Mouse (Mus musculus): ENCODE measurements at regions not wholly inside any gene's neighbourhood (a gene's known extent, or its start where the extent isn't known, plus 50 kb on each side); places are given as distances from the start of the nearest gene placed in this dataset.

GRCm38 (mm10) chr14:76624626-76625378 lies 68.1 kb upstream of the Serp2 start:
- TF ChIP-seq CTCF (IDR thresholded peaks at IDR 0.05; ENCODE audit: borderline replicate concordance, control insufficient read depth, extremely low read depth, insufficient read depth, low read length, poor library complexity) (no peak), POLR2A (IDR thresholded peaks at IDR 0.05; ENCODE audit: control insufficient read depth, extremely low read depth, insufficient read depth, low read length, poor library complexity) (no peak)

Measured in thymus, adult 2 months (tissue).